Mouse (Mus musculus): ENCODE measurements around the gene Mars.

GRCm38 (mm10) chr10:127255625-127256345 is 55.8 kb downstream of the Mars start:
- TF ChIP-seq CTCF (IDR thresholded peaks at IDR 0.05; ENCODE audit: extremely low read depth, insufficient read length, insufficient replicate concordance, low read depth, low read length) (no peak), POLR2A (IDR thresholded peaks at IDR 0.05; ENCODE audit: low read depth, low read length) (no peak)

All from small intestine, adult 2 months (tissue).